9 mouse cellular contexts compared by ENCODE assay signal in genomic region chr17:46520385-46520979, GRCm38 (mm10). TPM values are rescaled to one million over a fixed set of nuclear protein-coding genes. Genes with fewer than 3 reads are reported as not detected.
A peak's percentile ranks its signal among the peaks of the same experiment; 100 is the strongest.
DNase-seq lines count a peak whose midpoint lies in the region; TF ChIP-seq lines count a peak whose summit lies in the region.
"Had no signal": no experiment of that assay in that cellular context is flagged by ENCODE, and none has a peak within 500 bp of the region (broad histone marks: within the 10 kb centered on the region; RNA-seq: fewer than 3 reads in every experiment).

No protein-coding gene starts in this region.

- no peaks in the 10 kb centered on the region for H3K36me3 ChIP-seq in thymus, adult 2 months (ENCODE audit: control insufficient read depth, insufficient read depth, low read length)
- no peaks in the 10 kb centered on the region for H3K36me3 ChIP-seq in liver, adult 2 months (ENCODE audit: control insufficient read depth, insufficient read depth, low read length)

- DNase-seq in embryo, embryonic 10.5 days (ENCODE audit: low spot score): peak; percentile 27
- DNase-seq in embryo, embryonic 9.5 days (ENCODE audit: extremely low spot score): no peak
- DNase-seq in thymus, adult 2 months: peak; percentile 15
- DNase-seq in thymus, adult 18-20 months: no peak
- DNase-seq in liver, adult 2 months (ENCODE audit: extremely low read depth, low read depth, low spot score): no peak
- peak; percentile 36 for DNase-seq in thymus, postnatal 4 days
- DNase-seq in adrenal gland, postnatal 14 days: no peak
- DNase-seq in left cerebral cortex, adult 9 months (ENCODE audit: low spot score in 2 of 2): no peak
- DNase-seq: adrenal gland, adult 8-10 months had no signal

- H3K27ac ChIP-seq in thymus, adult 2 months (ENCODE audit: control insufficient read depth, insufficient read depth, low read length): no peak overlapping the region
- H3K27ac ChIP-seq in liver, adult 2 months (replicated peaks; ENCODE audit: insufficient read depth, low read depth, low read length): no peak overlapping the region

- TF ChIP-seq POLR2A in thymus, adult 2 months (IDR thresholded peaks at IDR 0.05; ENCODE audit: control insufficient read depth, extremely low read depth, insufficient read depth, low read length, poor library complexity): no peak
- TF ChIP-seq POLR2A in liver, adult 2 months (IDR thresholded peaks at IDR 0.05; ENCODE audit: extremely low read depth, insufficient read depth, low read length): no peak

- H3K79me2 ChIP-seq in liver, adult 2 months (ENCODE audit: control insufficient read depth, insufficient read depth, low read length): no peaks in the 10 kb centered on the region

- TF ChIP-seq CTCF in thymus, adult 2 months (IDR thresholded peaks at IDR 0.05; ENCODE audit: borderline replicate concordance, control insufficient read depth, extremely low read depth, insufficient read depth, low read length, poor library complexity): no peak
- TF ChIP-seq CTCF in liver, adult 2 months (IDR thresholded peaks at IDR 0.05; ENCODE audit: low read depth, low read length): no peak

- H3K4me3 ChIP-seq in thymus, adult 2 months (ENCODE audit: control insufficient read depth, insufficient read depth, low read length): peak overlapping the region; percentile 39
- H3K4me3 ChIP-seq in liver, adult 2 months (ENCODE audit: insufficient read depth, low read depth, low read length): peak overlapping the region; percentile 26; the same call in 1 of the 2 replicates

- no peaks in the 10 kb centered on the region for H3K27me3 ChIP-seq in thymus, adult 2 months (ENCODE audit: control insufficient read depth, insufficient read depth, low read length)
- H3K27me3 ChIP-seq in liver, adult 2 months (ENCODE audit: control insufficient read depth, insufficient read depth, low read length): no peaks in the 10 kb centered on the region

- peak overlapping the region; percentile 26; the same call in 1 of the 2 replicates for H3K9ac ChIP-seq in liver, adult 2 months (ENCODE audit: low read depth, low read length)

- WGBS in thymus, adult 2 months: 35% methylated on average over 25 of the region's 25 CpGs
- 61% methylated on average over 25 of the region's 25 CpGs for WGBS in liver, adult 2 months

- H3K4me1 ChIP-seq in thymus, adult 2 months (replicated peaks; ENCODE audit: control insufficient read depth, insufficient read depth, low read length): peaks cover 10% of the 10 kb centered on the region
- no peaks in the 10 kb centered on the region for H3K4me1 ChIP-seq in liver, adult 2 months (ENCODE audit: control insufficient read depth, insufficient read depth, low read length)

RNA-seq across cellular contexts. Expression of gene Dnph1, which starts 24.0 kb away (rescaled TPM):
- polyA plus RNA-seq in thymus, adult 2 months (2012; rRNA removed): 14.0 and 17.7 TPM in 2 replicates
- 6.6 and 9.0 TPM in 2 replicates for total RNA-seq in liver, adult 2 months (2014; rRNA removed)
- 13.1 and 13.3 TPM in 2 replicates for polyA plus RNA-seq in liver, adult 2 months (2012; rRNA removed)
- 5.3 and 7.8 TPM in 2 replicates for total RNA-seq in adrenal gland, postnatal 14 days (2021)

RNA-seq across cellular contexts. Expression of gene Cul9, which starts 25.7 kb away (rescaled TPM):
- 21.8 and 22.0 TPM in 2 replicates for polyA plus RNA-seq in thymus, adult 2 months (2012; rRNA removed)
- 4.1 and 5.1 TPM in 2 replicates for total RNA-seq in liver, adult 2 months (2014; rRNA removed)
- 5.7 and 10.1 TPM in 2 replicates for polyA plus RNA-seq in liver, adult 2 months (2012; rRNA removed)
- total RNA-seq in adrenal gland, postnatal 14 days (2021): 17.1 and 20.7 TPM in 2 replicates

RNA-seq across cellular contexts. Expression of gene Ttbk1, which starts 33.0 kb away (rescaled TPM):
- 1.0 and 1.1 TPM in 2 replicates for polyA plus RNA-seq in thymus, adult 2 months (2012; rRNA removed)
- total RNA-seq in liver, adult 2 months (2014; rRNA removed): 0.07 and 0.18 TPM in 2 replicates
- polyA plus RNA-seq in liver, adult 2 months (2012; rRNA removed): 0.15 and 0.22 TPM in 2 replicates
- 0.78 and 1.4 TPM in 2 replicates for total RNA-seq in adrenal gland, postnatal 14 days (2021)

RNA-seq across cellular contexts. Expression of gene Srf, which starts 35.5 kb away (rescaled TPM):
- 297 and 310 TPM in 2 replicates for polyA plus RNA-seq in thymus, adult 2 months (2012; rRNA removed)
- total RNA-seq in liver, adult 2 months (2014; rRNA removed): 3.4 and 5.4 TPM in 2 replicates
- 32.2 and 45.6 TPM in 2 replicates for polyA plus RNA-seq in liver, adult 2 months (2012; rRNA removed)
- 38.4 and 39.2 TPM in 2 replicates for total RNA-seq in adrenal gland, postnatal 14 days (2021)

Comparison
In these comparisons a context has a peak if more than half of its experiments do, and no peak if none do; other contexts are left out.
1. DNase-seq: peak in embryo, embryonic 10.5 days (single experiment), thymus, adult 2 months (single experiment) and thymus, postnatal 4 days (single experiment); none in embryo, embryonic 9.5 days (single experiment), thymus, adult 18-20 months (0 of 2), liver, adult 2 months (single experiment), adrenal gland, postnatal 14 days (single experiment) and left cerebral cortex, adult 9 months (0 of 2).